Mouse (Mus musculus): ENCODE measurements around the gene Cadm3.

The Cadm3 gene

GRCm38 (mm10) chr1:173359590-173360290 lies 7.8 kb downstream of the Cadm3 start:
- CTCF ChIA-PET, result no interaction called here

DNA sequence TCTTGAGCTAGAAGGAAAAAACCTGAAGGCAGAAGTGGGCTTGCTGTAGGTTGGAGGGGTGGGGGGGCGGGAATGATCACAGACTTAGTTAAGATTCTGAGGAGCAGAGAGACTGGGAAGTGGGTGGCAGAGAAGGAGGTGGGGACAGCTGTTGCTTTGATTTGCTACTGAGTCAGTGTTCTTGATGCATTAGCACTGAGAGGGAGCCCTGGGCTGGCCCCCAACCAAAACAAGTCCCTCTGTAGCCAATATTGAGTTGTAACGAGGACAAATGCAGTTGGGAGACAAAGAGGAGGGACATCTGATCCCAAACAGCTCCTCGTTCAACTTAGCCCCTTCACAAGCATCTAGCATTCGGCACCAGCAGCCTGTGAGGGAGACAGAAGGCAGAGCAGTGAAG lies 9.7 kb downstream of the Cadm3 start:
- CTCF ChIA-PET, result no interaction called here

GRCm38 (mm10) chr1:173356699-173357098 lies 10.8 kb downstream of the Cadm3 start:
- CTCF ChIA-PET, result no interaction called here

GRCm38 (mm10) chr1:173355107-173355846 lies 12.2 kb downstream of the Cadm3 start:
- CTCF ChIA-PET, result no interaction called here

GRCm38 (mm10) chr1:173350372-173350957 lies 17.0 kb downstream of the Cadm3 start, which contains the start of gene Aim2:
Gene Aim2, plus strand, starts transcription at chr1:173350879.
- CTCF ChIA-PET, result no interaction called here

GRCm38 (mm10) chr1:173349946-173350345 lies 17.5 kb downstream of the Cadm3 start:
- CTCF ChIA-PET, result no interaction called here

DNA sequence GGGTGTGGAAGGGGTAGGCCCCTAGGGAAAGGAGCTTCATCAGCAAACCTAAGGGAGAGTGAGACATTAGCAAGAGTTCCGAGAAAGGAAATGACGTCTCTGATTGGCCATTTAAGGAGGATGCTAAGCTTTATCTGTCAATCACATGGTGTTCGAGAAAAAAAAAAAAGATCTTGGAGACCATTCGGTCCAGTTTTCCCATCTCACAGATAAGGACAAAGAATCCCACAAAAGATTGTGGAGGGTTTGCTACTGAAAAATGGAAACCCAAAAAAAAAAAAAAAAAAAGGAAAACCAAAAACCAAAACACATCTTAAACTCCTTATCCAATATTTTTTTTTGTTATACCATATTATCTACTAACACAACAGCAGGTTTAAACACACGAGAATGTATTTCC lies 18.3 kb downstream of the Cadm3 start:
- CTCF ChIA-PET, result no interaction called here

DNA sequence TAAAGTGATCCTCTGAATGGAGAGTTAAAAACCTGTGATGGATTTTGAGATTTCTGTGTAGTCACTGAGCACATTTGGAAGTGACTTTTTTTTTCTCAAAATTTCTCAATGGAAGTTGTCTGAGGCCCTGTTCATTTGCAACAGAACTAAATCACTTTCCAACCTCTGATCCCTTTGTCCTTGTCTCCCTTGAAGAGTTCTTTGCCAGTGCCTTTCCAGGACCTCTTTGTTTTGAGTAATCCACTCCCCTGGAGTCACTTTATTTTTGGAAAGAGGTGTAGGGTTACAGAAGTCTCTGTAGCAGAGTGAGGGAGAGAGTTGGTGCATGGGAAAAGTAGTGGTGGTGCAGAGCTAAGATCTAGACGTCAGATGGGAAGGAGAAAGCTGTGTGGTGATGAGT lies 19.0 kb downstream of the Cadm3 start:
- CTCF ChIA-PET, result no interaction called here

- CTCF ChIA-PET, result no interaction called here
Observed at GRCm38 (mm10) chr1:173345112-173345511, 22.4 kb downstream of the Cadm3 start.

DNA sequence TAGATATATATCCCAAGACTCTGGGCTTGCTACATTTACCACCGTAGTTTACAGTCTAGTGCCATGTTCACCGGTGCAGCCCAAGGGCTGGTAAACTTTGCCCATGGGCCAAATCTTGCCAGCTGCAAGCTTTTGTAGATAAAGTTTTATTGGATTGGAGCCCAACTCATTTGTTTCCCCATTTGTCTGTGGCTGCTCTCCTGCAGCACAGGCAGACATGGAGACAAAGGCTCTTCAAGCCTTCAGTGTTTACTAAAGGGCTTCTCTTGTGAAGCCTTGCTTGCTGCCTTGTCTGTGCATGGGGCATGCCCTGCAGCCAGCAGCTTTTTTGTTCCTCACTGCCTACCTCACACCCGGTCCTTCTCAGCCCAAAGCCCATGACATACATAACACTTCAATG lies 23.6 kb downstream of the Cadm3 start:
- CTCF ChIA-PET, result no interaction called here

DNA sequence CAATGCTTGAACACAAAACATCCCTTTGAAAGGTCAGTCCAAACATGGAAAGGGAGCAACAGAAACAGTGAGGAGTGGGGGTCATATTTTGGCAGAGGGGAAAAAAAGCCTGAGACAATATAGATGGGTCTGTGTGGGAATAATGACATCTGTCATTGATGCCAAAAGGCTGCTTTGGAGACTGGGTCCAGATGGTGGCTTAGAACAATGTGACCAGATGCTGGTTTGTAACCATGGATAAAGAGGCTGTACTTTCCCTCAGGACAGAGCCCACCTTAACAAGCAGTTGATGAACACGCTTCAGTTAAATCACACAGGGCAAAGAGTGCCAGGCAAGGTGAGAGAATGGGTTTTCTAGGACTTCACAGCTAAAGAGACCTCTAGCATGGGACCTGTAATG lies 25.1 kb downstream of the Cadm3 start:
- CTCF ChIA-PET, result no interaction called here

DNA sequence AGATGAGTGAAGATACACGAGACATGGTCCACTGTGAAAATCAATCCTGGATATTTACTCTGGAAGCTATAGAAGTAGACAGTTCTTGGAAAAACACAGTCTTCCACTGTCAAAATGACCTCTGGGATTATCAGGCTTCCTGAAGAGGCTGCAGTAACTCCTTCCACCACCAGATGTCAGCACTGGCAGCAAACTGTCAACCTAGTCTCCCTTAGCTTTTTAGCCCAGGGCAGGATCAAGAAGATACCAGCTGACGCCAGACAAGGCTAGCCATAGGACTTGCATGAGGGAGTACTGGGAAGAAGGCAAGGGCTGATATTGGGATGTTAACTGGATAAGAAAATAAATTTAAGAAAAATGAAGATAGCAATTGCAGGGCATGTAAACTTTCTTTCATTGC lies 28.0 kb downstream of the Cadm3 start:
- CTCF ChIA-PET, result interaction anchor here (0.6 to 1.8 kb wide), 2 partner anchors 59 to 898 kb away, joined by 3 to 10 read pairs; no protein-coding TSS in a partner anchor

DNA sequence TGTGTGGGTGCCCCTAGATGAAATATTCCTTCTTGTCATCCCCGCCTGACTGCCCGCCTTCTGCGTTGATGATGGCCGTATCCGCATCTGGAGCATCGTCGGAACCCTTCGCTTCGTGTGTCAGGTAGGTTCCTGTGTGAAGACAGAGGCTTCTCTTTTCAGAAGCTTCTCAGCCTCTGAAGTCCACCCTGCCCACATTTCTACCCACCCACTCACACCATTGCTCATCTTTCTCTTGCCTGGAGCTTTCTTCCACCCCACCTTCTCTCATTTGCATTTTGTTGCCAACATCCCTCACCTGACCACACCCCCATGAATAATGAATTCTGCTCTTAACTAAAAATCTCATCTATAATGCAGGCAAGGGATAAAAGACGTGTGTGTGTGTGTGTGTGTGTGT lies 30.5 kb downstream of the Cadm3 start:
- CTCF ChIA-PET, result no interaction called here

DNA sequence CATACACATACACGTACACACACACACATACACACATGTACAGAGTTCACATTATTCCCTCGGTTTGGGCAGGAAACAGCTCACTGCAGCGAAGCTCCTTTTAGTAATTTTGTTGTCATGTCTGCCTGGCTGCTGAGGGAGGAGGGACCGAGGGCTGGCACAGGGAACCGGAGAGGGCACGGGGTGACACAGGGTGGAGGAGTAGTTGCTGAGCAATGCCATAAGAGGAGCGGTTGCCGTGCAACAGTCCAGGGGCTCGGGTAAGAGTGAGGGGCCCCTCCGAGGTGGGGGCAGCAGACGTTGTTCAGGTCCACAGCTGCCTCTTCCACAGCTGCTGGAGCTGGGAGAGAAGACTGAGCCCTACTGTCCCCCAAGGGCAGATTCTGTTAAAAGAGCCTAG lies 31.6 kb downstream of the Cadm3 start:
- CTCF ChIA-PET, result no interaction called here

DNA sequence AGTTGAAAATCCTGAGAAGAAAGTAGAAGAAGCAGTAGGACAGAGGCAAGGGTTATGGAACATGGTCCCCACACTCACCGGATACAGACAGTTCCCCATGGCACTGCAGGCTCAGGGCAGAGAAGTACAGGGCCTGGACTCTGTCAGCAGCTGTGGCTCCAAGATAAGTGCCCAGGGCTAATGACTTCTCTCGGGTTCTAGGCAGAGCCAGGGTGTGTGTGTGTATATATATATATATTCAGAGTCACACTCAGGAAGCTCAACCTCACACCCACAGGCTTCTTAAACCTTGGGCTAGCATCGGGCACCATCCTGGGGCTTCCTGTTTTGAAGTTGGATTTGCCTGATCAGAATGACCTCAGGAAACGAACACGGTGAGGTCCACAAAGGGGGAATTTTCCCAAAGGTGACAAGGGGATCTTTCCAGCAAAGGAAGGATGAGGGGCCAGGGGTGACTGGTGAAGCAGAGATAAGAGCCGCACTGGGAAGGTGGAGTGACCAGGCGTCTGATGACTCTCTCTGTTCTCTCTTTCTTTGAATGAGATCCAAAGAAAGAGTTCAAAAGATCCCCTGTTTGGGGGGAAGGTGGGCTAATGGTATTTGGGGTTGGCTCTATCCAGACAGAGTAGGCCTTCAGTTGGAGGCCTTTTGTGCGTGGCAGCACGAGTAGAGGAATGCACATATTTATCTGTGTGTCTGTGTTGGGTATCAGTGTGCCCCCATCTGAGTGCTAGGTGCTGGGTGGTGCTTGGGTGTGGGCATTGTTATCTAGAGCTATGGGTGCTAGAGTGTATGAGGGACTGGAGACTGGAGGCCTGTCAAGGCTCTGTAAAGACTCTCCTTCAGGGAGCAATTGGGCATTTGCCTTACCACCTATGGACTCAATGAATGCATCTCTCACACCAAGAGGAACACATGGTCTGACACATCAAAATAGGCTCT lies 33.9 kb downstream of the Cadm3 start, which contains the start of gene Ackr1:
Ackr1 (minus strand) TSS at position 439 of the 942 bp plus-strand sequence.
- CTCF ChIA-PET, result interaction anchor here (1.2 kb wide), 1 partner anchor 19 kb away, joined by 3 read pairs; no protein-coding TSS in a partner anchor

DNA sequence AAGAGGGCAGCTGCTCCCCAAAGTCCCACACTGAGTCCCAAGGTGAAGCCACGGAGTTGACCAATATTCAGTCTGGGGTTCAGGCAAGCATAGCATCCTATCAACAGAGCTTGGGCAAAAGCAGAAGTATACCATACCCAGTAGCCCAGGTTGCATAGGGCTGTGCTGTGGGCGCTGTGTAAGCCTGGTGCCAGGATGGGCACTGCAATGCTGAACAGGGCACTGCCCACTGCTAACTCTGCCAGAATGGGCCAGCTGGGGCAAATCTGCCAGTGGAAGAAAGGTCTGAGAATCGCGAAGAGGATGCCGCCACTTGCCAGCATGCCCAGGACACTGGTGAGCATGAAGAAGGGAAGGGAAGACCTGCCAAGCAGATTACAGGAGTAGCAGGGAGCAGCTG lies 35.1 kb downstream of the Cadm3 start:
- CTCF ChIA-PET, result no interaction called here

DNA sequence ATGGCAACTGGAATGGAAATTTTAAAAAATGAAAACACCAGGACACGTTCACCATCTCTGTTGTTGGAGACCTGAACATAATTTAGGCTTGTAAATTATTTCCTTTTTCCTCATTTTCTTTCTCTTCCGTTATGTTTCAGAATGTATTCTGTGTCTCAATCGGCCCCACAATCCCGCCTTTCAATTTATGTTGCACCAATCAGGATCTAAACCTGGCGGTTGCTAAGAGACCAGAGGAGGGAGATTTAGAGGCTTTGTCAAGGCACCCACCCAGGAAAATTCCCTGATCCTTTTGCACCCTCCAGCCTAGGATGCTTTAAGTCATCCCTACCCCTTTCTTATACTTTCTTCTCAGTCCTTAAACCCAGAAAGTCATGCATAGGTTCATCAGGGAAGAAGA lies 37.8 kb downstream of the Cadm3 start:
- CTCF ChIA-PET, result no interaction called here

- CTCF ChIA-PET, result no interaction called here
Observed at GRCm38 (mm10) chr1:173329185-173329584, 38.3 kb downstream of the Cadm3 start.

- CTCF ChIA-PET, result no interaction called here
Observed at GRCm38 (mm10) chr1:173328446-173328845, 39.0 kb downstream of the Cadm3 start.

DNA sequence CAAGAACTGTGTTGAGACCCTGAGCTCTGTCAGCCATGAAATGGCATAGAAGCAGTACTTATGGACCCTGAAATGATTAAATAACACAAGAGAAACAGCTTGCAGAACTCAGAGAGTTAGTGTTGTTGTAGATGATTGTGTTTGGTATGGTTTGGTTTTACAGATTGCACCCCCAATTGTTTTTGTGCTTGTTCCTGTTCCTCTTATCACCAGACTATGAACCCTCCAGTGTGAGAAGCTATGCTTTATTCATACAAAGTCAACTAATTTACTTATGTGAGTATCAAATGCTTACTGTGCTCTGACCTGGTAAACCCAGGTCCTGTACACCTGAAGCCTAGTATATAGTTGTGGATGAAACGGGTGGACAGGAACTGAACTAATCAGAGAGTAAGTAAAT lies 40.9 kb downstream of the Cadm3 start:
- CTCF ChIA-PET, result no interaction called here

- CTCF ChIA-PET, result no interaction called here
Observed at GRCm38 (mm10) chr1:173325395-173325794, 42.1 kb downstream of the Cadm3 start.

- CTCF ChIA-PET, result no interaction called here
Observed at GRCm38 (mm10) chr1:173324961-173325360, 42.5 kb downstream of the Cadm3 start.
